In the genomic region with DNA sequence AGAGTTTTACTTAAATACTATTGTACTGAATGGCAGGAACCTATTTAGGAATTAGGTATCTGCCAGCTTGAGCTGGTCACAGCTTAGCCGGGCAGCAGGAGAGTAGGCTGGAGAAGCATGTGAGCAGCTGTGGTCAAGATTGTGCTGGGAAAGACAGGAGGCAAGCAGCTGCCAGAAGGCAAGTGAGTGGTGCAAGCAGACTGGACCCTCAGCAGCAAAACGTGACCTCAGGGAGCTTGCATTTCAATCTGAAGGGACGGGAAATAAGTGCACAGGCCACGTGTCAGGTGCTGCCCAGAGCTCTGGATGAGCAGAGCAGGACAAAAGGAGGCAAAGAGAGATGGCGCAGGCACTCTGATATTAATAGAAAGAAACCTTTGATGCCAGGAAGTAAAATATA, we compare ENCODE assay signal across 25 mouse cellular contexts.
"Had no signal": no experiment of that assay in that cellular context is flagged by ENCODE, and none has a peak within 500 bp of the region (broad histone marks: within the 10 kb centered on the region; RNA-seq: fewer than 3 reads in every experiment).

No protein-coding gene starts in this region.

- H3K4me1 ChIP-seq: limb, embryonic 10.5 days; limb, embryonic 13.5 days; liver, embryonic 12.5 days; liver, embryonic 15.5 days; lung, embryonic 15.5 days; neural tube, embryonic 13.5 days had no signal

- DNase-seq: kidney, adult 2 months; kidney, postnatal 25 days; layer of hippocampus, adult 9-11 months; liver; lung, adult 18-20 months; lung, postnatal 10 days; lung, postnatal 36 days; right cerebral cortex, adult 18-20 months; right cerebral cortex, postnatal 14 days; right cerebral cortex, postnatal 4 days; thymus, adult 2 months; thymus, postnatal 14 days; thymus, postnatal 4 days had no signal

- H3K9me3 ChIP-seq: limb, embryonic 10.5 days; limb, embryonic 13.5 days; liver, embryonic 12.5 days; liver, embryonic 15.5 days; lung, embryonic 15.5 days; megakaryocyte, embryonic 14.5 days; midbrain, embryonic 12.5 days; midbrain, embryonic 15.5 days; neural tube, embryonic 13.5 days had no signal

- H3K9ac ChIP-seq: limb, embryonic 13.5 days; liver, embryonic 12.5 days; liver, embryonic 15.5 days; lung, embryonic 15.5 days; midbrain, embryonic 12.5 days; midbrain, embryonic 15.5 days; neural tube, embryonic 13.5 days had no signal

- H3K27ac ChIP-seq: kidney, postnatal 0 days; layer of hippocampus, adult 2 months; limb, embryonic 10.5 days; limb, embryonic 13.5 days; liver, embryonic 12.5 days; liver, embryonic 15.5 days; lung, embryonic 15.5 days; midbrain, embryonic 12.5 days; midbrain, embryonic 15.5 days; neural tube, embryonic 13.5 days; stomach, postnatal 0 days had no signal

- H3K27me3 ChIP-seq: limb, embryonic 13.5 days; liver, embryonic 12.5 days; liver, embryonic 15.5 days; lung, embryonic 15.5 days; megakaryocyte, embryonic 14.5 days; midbrain, embryonic 15.5 days; neural tube, embryonic 13.5 days had no signal

- H3K4me3 ChIP-seq: layer of hippocampus, adult 2 months; limb, embryonic 10.5 days; limb, embryonic 13.5 days; liver, embryonic 12.5 days; liver, embryonic 15.5 days; lung, embryonic 15.5 days; megakaryocyte, embryonic 14.5 days; midbrain, embryonic 12.5 days; midbrain, embryonic 15.5 days; neural tube, embryonic 13.5 days had no signal

- H3K4me2 ChIP-seq: limb, embryonic 13.5 days; liver, embryonic 12.5 days; liver, embryonic 15.5 days; lung, embryonic 15.5 days; midbrain, embryonic 12.5 days; midbrain, embryonic 15.5 days; neural tube, embryonic 13.5 days had no signal

- ATAC-seq: liver, embryonic 12.5 days; midbrain, embryonic 15.5 days had no signal
